Mouse (Mus musculus) ES-Bruce4 (cell line): ENCODE measurements around the gene Glipr1.

ENCODE experiments used
- CTCF ChIP-seq: IDR thresholded peaks from one replicate; pipeline ENCODE4 v1.8.1; 2011; ENCODE audit warnings: low read depth, low read length
- EP300 ChIP-seq: IDR thresholded peaks from 2 replicates; pipeline ENCODE4 v1.6.1; 2011; ENCODE audit warnings: low read depth, low read length; ENCODE audit not compliant: insufficient read depth
- POLR2A ChIP-seq: IDR thresholded peaks from one replicate; pipeline ENCODE4 v1.8.1; 2011; ENCODE audit warnings: low read length; ENCODE audit not compliant: insufficient read depth

DNA sequence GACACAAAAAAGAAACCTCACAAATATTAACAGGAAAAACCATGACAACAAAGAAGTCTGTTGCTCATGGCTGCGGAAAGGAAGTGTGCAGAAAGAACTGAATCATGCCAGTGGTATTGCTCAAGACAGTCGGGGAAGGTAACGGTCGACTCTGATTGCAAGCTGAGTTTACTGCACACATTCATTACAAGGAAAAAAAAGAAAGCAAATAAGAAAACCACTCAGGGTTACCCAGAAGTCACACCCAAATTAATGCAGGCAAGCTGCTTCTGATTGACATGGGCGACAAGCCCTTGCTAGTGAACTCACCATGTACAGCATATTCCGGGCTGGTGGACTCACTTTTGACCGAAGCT, 5.9 kb downstream of the Glipr1 start:
- no peak for TF ChIP-seq CTCF
- no peak for TF ChIP-seq EP300
- no peak for TF ChIP-seq POLR2A
